Mouse (Mus musculus) CD4-positive, CD25-positive, alpha-beta regulatory T cell, adult 2 months (primary cell): Measurements from ENCODE around the gene Anln.

ENCODE experiments used
- DNase-seq: peaks from one replicate; pipeline ENCODE4 v3.0.0-alpha.2; 2012; ENCODE audit warnings: low read depth, low spot score

Gene Anln

DNA sequence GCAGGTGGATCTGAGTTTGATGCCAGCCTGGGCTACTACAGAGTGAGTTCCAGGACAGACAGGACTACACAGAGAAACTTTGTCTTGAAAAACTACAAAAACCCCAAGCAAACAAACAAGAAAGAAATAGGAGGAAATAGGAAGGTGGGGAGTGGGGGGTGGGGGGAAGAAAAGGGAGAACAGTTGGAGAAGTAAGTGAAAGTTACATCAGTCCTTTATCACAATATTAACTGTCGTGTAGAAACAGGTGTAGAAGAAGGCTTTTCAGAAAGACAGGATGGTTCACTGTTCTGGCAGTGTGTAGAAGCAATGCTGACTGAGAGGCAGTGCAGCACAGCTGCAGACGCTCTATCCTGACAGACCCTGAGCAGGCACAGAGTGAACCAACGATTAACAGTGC, 14.0 kb upstream of the Anln start:
- no peak for DNase-seq

DNA sequence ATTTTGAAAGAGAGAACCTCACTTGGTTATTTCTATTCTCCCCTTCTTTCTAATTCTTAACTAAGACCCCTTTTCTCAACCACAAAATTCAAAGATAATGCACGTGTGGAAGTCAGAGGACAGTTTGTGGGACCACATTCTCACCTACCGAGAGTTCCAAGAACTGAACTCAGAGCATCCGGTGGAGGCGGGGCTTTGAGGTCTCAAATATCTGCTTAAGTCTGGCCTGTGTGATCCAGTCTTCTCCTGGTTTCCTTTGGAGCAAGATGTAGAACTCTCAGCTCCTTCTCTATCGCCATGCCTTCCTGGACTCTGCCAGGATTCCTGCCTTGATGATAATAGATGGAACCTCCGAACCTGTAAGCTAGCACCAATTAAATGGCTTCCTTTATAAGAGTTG, 13.0 kb upstream of the Anln start:
- DNase-seq: no peak

DNA sequence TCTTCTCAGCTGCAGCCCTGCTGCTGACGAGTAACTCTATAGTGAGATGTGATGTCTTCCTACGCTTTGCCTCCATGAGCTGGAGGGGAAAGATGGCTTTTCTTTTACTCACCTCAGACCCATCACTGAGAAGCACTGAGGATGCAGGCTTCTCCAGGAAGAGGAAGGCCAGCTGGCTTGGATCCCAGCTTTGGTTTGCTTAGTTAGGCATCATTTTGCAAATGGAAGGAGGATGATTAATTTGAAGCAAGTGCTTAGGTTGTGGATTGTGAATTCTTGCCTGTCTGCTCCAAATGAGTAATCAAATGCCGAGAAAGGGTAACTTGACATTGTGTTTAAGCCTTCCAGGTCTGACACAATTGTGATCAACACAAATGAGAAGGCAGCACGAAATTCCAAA, 10.0 kb upstream of the Anln start:
- no peak for DNase-seq

DNA sequence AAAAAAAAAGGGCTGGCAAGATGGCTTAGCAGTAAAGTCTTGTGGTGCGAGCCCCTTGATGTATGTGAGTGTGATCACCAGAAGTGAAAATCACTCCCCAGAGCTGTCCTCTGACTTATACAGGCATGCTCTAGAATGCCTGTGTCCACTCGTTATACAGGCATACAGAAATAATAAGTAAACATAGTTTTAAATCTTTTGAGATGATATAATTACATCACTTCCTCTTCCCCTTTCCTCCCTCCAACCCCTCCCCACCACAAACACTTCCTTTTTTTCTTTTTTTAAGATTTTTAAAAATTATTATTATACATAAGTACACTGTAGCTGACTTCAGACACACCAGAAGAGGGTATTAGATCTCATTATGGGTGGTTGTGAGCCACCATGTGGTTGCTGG, 5.7 kb upstream of the Anln start:
- no peak for DNase-seq

DNA sequence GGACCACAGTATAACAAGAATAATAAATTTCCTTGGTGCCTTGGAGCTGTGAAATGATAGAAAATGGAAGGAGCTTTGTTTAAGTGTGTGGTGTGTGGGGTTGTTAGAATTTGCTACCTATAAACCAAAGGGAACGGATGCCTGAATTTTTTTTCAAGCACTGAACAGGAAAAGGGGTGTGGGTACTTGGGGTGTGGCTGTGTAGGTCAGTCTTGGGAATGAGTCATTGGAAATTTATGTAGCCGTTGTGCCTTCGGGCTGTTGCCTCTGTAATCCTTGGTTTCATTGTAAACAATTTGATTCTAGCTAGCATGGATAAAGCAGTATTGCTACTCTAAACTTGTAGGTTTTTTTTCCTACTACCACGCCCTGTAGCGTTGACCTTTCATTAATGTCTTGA, 1.4 kb upstream of the Anln start:
- no peak for DNase-seq

DNA sequence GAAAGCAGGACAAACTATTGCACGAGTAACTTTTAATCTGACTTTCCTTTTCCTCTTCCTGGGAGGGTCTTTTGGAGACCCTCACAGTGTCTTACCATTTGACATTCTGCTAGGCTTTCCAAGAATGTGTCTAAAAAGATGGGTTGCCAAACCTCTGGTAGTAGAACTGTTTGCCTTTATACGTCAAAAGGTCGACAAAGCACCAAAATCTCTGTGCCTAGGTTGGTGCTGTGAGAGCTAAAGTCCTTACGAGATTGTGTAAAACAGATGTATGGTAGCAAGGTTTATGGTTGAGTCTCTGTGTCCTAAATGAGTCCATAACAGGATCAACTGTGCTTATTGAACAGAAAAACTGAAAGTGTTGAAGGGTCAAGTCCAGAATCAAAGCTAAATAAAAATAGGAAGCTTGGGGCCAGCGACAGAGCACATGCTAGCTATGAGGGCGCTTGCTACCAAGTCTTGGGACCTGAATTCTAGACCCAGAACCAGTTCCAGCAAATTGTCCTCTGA, 803 bp upstream of the Anln start:
- no peak for DNase-seq

DNA sequence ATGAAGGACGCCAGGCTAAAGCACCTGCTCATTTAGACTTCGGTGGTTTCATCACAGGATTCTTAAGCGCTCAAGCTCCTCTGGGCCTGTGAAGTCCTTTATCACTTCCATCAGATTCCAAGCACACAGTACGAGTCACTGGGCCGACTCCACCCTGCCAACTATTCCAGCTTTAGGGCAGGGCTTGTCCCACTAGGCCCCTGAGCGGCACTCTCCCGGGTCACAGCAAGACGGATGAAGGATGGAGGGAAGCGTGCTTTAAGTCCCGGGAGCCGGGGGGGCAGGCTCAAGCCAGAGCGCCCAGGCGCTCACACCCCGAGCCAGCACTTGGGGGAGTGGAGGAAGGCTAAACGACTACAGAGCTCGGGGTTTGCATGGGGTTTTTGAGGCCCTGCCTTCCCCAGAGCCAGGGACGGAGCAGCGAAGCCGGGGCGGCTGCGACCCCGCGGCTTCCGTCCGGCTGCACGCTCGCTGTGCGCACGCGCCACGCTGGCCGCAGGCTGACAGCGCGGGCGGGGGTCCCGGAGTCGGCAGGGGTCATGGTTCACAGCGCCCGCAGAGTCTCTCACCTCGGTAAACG, 497 bp downstream of the Anln start:
- DNase-seq: no peak

DNA sequence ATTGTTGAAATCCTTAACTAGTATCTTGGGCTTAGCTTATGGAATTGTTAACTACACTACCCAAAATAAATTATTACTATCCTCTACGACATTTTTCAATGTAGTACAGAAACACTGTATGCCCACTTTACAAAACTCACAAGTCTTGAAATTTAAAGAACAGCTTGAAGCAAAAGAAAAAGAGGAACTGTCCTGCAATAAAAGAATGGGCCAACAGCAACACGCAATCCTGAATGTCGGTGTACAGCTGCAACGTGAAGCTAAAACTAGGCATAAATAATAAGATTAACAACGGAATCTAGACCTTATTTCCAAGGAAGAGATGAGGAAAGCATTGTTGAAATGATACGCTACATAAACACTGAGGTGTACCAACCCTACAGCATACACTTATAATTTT, 1.1 kb downstream of the Anln start:
- no peak for DNase-seq

DNA sequence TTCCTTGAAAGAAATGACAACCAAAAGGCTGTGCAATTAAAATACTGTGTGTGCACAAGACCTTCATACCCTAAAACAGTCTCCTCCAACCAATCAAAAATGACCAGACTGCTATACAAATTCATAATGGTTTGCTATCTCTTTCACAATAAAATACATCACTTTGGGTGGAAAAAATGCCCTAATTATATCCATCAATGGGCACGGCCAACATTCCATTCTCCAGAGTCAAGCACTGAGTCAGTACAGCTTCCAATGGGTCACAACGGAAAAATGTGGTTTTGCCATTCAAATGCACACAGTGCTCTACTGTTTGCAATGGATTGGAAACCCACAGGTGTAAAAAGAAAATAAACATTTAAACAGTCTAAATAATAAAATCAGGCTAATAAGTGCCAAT, 3.1 kb downstream of the Anln start:
- DNase-seq: no peak

DNA sequence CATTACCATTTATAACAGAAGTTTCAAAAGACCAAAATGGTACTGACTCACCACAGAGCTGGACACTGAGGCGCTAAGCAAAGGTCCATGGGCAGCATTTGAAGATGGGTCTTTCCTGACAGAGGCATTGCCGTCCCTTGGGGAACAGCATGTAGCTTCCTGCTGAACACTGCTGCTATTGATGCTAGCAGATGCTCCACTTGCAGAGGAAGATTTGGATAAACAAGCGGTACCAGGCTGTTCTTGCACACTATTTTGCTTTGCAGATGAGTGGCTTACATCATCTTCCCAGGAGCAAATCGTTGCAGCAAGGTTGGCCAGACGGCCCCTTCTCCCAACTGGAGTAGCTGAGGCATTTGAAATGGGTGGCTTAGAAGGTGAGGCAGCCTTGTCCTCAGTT, 12.9 kb downstream of the Anln start:
- DNase-seq: no peak

DNA sequence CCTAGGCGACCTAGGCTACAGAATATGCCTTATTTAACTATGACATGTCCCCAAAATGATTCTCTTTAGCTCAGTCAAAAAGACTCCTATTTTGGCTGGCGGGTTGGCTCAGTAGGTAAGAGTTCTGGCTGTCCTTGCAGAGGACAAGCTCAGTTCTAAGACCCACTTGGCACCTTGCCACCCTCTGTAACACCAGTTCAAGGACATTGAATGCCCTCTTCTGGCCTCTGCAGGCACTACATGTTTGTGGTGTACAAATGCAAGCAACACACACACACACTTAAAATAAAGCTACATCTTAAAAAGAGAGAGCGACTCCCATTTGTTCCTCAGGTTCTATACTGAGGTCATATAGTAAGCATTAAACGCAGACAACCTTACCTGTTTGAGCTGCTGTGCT, 16.2 kb downstream of the Anln start:
- peak; percentile 43 for DNase-seq

DNA sequence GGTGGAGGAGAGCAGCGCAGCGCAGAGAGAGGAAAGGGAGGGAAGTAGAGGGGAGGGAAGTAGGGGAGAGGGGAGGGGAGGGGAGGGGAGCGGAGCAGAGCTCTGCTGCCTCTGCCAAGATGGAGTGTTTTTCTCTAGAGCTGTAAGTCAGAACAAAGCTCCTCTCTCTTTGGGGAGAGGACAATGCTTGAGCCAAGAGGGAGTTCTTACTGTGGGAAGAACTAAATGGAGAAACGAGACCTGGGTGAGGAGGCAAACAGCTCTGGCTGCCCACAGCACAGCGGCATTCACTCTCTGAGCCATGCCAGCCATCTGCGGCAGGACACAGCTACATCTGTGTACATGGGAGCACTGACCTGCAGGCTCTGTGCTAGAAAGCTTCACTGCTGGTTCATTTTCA, 21.0 kb downstream of the Anln start:
- DNase-seq: no peak

DNA sequence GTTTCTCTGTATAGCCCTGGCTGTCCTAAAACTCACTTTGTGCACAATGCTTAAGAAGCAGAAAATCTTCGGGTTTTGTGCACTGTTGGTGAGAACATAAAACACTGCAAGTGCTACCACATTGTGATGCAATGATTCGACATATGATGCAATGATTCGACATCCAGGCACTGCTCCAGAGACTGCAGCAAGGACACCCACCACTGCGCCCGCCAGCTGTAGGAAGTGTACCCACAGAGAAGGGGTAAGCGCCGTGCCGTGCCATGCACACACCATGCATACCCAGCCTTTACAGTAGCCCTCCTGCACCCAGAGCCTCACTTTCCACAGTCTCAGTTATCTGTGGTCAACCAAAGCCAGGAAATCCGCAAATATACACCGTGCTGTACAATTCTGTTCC, 22.4 kb downstream of the Anln start:
- no peak for DNase-seq

DNA sequence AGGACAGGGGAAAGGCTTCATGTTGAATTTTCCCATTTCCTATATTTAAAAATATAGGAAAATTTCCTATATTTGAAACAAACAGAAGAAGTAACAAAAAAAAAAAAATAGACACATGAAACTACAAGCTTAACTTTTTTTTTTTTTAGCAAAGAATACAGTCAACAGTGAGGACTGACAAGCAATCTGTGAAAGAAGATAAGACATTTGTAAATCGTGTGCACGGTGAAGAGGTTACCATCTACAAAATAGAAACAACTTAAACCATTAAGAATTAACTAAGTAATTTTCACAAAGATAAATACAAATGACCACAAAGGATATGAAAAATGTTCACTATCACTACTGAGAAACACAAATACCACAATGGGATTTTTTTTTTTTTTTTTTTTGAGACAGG, 22.8 kb downstream of the Anln start:
- no peak for DNase-seq

DNA sequence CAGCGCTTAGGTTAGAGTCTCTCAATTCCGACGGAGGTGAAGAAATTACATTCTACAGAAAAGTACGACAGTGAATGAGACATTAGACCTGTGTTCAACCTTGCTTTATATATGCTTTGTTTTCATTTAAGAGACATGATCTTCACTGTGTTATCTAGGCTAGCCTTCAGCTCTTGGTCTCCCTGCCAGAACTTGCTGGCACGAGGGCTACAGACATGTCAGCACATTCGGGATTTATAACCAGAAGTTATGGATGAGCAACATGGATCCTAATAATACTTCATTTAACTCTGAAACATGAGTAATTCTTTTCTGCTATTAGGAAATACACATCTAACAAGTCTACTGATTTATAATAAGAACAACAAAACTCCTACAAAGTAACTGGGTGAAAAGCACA, 28.1 kb downstream of the Anln start:
- no peak for DNase-seq

DNA sequence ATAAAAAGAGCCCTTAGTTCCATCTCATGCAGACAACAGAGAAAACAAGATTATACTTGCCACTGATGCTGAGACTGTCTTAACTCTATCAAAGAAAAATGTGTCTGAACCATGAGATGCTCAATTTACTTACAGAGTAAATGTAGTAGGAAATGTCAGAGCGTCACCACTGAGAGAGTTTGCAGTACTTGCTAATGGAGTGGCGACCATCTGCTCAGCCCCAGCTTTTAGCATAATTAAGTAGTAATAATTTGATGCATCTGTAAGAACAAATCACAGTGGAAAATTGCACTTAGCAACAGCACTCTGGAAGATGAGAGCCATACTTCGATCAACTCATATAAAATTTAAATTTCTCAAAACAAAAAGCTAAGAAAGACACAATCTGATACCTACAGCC, 33.1 kb downstream of the Anln start:
- DNase-seq: no peak

DNA sequence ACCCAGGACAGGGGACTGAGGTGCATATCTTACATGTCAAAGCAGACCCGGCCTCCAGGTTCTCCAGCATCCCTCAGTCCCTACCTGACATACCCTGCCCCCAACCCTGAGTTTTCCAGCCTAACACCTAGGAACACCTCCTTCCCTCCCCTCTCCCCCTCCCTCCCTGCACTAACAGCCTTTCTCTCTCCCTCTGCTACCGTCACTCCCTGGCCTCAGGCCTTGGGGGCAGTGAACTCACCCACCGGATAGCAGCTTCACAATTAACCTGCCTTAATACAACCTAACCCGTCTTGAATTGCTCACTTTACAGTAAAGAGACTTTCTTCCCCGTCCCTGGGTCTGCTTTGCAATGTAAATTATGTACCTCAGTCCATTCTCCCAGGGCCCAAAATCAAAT, 35.1 kb downstream of the Anln start:
- DNase-seq: no peak

DNA sequence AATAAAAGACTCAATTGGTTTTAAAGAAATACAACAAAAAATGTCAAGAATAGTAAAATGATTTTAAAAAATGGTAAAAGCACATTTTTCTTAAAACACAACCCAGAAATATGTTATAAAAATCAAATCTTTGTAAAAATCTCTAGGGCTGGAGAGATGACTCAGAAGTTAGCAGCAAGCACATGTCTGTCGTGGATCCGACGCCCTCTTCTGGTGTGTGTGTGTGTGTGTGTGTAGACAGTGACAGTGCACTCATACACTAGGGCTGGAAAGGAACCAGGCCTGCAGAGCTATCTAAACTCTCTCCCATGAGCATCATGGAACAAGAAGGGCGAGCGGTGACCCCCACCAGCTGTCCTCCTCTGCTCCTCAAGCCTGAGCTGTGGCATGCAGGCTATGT, 35.5 kb downstream of the Anln start:
- DNase-seq: no peak

DNA sequence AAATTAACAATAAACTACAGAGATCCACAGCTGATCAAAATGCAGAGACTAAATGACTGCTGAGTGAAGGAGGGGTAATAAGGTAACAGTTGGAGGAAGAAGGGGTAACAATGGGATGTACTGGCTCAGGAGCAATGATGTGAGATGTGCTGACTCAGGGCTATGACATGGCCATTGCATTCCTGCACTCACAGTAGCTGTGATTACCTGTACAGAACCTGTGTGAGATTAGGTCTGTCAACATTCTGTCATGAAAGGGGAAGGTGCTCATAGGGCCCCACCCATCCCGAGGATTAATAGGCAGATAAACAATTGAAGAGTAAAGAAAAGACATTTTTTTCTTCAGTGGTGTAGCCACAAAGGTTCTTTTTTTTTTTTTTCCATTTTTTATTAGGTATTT, 48.7 kb downstream of the Anln start:
- no peak for DNase-seq

DNA sequence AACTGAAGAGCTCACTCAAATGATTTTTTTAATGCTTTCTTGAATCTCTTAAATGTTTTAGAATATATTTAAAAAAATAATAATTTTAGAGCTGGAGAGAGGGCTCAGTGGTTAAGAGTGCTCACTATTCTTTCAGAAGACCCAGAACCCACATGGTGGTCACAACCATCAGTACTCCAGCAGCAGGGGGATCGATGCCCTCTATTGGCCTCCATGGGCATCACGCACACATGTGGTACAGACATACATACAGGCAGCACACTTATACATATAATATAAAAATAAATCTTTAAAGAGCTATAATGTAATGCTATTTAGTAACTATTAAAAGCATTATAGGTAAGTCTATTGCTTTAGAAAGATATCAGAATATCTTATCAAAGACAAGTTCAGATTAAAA, 51.8 kb downstream of the Anln start:
- no peak for DNase-seq

DNA sequence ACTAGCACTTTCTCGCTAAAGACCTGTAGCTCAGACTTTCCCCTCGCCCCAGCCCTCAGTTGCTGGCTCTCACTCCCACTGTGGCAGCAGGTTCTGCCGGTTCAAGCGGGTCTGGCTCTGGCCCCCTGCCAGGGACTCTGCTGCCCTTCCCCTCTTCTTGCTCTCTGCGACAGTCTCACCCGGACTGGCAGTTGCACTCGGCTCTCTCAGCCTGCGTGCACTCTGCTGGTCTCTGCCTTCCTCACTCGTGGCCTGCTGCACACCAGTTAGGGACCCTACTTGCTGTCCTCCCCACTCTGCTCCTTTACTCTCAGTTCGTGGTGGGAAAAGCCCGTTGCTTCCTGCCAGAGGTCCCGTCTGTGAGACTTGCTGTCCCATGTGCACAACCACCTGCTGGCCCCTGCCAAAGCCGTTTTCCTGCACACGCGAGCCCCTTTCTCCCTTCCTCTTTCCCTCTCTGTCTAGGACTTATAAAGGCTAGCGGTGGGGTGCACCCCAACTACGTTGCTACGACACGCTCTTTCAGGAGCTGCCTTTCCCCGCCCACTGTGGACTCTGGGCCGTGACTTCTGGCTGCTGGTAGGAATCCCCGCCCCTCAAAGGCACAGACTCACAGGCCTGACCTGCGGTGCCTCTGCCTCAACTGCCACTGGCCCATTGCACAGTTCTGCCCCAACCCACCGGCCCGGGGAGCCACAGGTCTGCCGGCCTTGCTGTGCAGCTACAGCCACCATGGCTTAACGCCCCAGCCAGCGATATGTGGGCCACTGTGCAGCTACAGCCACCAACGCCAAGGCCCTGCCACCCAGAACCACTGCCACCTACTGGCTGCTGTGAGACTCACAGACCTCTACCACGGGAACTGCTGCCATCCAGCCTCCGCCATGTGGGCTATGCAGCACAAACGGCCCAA, 61.3 kb downstream of the Anln start:
- peak; percentile 93 for DNase-seq

DNA sequence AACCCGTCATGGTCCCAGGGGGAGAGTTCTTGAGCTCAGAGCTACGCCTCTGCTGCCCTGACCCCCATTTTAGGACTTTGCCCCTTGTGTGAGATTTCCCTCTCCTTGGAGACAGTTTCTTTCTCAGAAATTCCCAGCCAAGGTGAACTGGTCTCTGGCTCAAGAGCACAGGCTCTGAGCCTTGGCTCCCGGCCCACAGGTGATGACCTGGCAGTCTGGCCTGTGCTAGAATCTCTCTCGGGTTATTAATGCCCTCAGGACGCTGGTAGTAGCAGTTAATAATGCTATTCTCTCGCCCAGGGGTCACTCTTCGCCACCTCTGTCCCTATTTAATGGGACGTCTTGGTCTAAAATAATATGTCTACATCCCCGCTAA, 61.9 kb downstream of the Anln start:
- no peak for DNase-seq

DNA sequence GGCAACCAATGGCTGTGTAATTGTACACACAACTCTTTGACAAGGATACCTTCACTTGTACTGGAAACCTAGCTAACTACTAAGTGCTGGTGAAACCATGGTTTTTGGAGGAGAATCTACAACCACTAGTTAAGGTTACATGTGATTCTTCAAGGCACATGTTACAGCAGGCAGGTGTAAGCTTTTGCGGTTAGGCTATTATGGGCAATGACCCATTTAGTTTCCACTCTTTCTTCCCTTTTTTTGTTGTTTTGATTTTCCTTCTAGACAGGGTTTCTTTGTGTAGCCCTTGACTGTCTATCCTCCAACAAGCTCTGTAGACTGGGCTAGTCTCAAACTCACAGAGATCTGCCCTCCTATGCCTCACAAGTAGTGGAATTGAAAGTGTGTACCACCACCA, 64.4 kb downstream of the Anln start:
- DNase-seq: no peak
